Mouse (Mus musculus): Measurements from ENCODE around the gene Ppp4r1.

GRCm38 (mm10) chr17:65782551-65783141, at the start of gene Ppp4r1:
- TF ChIP-seq CTCF (IDR thresholded peaks at IDR 0.05; ENCODE audit: insufficient read depth, low read depth, low read length) (no peak), POLR2A (IDR thresholded peaks at IDR 0.05; ENCODE audit: insufficient read depth, low read depth, low read length) (peak; percentile 27; the same call in 1 of the 2 replicates)
